Mouse (Mus musculus) cerebellum, adult 2 months (tissue): ENCODE data around the gene Bcor. TPM values are rescaled to one million over a fixed set of nuclear protein-coding genes. Genes with fewer than 3 reads are reported as not detected.

Experiments
- DNase-seq, 2 experiments: peaks; one replicate each; pipeline ENCODE4 v3.0.0; 2021
- H3K27ac ChIP-seq: fragments of 200-500 bp; 2 replicates; pipeline ENCODE4 v1.5.1; 2012; ENCODE audit warnings: low read length, control low read depth, inconsistent platforms; ENCODE audit not compliant: insufficient read depth
- H3K27me3 ChIP-seq: fragments of 200-500 bp; 2 replicates; pipeline ENCODE4 v1.6.1; 2012; ENCODE audit warnings: inconsistent platforms, mild to moderate bottlenecking, low read length, moderate library complexity; ENCODE audit not compliant: control insufficient read depth, insufficient read depth
- H3K4me1 ChIP-seq: fragments of 200-500 bp; 2 replicates; pipeline ENCODE4 v1.6.1; 2011; ENCODE audit warnings: low read length; ENCODE audit not compliant: control insufficient read depth, insufficient read depth
- H3K4me3 ChIP-seq: fragments of 200-500 bp; replicated peaks from 2 replicates; pipeline ENCODE3; 2011; ENCODE audit warnings: mild to moderate bottlenecking, low read depth, low read length, control low read depth; ENCODE audit not compliant: insufficient read depth
- CTCF ChIP-seq: fragments of 200-500 bp; IDR thresholded peaks from 2 replicates; pipeline ENCODE4 v1.5.1; 2011; ENCODE audit warnings: low read depth, mild to moderate bottlenecking, control low read depth, low read length, moderate library complexity, borderline replicate concordance; ENCODE audit not compliant: insufficient read depth
- POLR2A ChIP-seq: fragments of 200-500 bp; IDR thresholded peaks from 2 replicates; pipeline ENCODE4 v1.6.1; 2011; ENCODE audit warnings: low read length, control low read depth, borderline replicate concordance; ENCODE audit not compliant: insufficient read depth
- WGBS: fragments of 180-500 bp; shearing (Covaris S2); methylation state at CpG from one replicate; pipeline ENCODE4 v1.1.7; 2018; 5-methylcytosine and 5-hydroxymethylcytosine counted together
- polyA plus RNA-seq: library from polyadenylated mRNA; depleted of rRNA; stranded (reverse); fragments of >200 nt; gene quantifications from 2 replicates; pipeline ENCODE4 v1.2.3, GENCODE M21; 2012

The Bcor gene
- polyA plus RNA-seq, 1 experiment = 12.9 TPM

GRCm38 (mm10) chrX:12067851-12068510 lies 92.2 kb downstream of the Bcor start:
- WGBS = 76% methylated on average over 18 of the region's 18 CpGs
- DNase-seq = no peak
- Histone ChIP-seq H3K4me1 (peaks cover 19% of the 10 kb centered on the region), H3K27me3 (no peaks in the 10 kb centered on the region), H3K27ac (no peak overlapping the region), H3K4me3 (no peak overlapping the region)
- TF ChIP-seq CTCF (no peak), POLR2A (no peak)

- no peak overlapping the region for H3K4me3 ChIP-seq
- 61% methylated on average over 6 of the region's 6 CpGs for WGBS
- H3K27me3 ChIP-seq = no peaks in the 10 kb centered on the region
- TF ChIP-seq CTCF (no peak), POLR2A (no peak)
- peaks cover 20% of the 10 kb centered on the region for H3K4me1 ChIP-seq
- no peak overlapping the region for H3K27ac ChIP-seq
- no peak for DNase-seq
Observed at GRCm38 (mm10) chrX:12067031-12067430, 93.1 kb downstream of the Bcor start.

GRCm38 (mm10) chrX:12065782-12066181 lies 94.4 kb downstream of the Bcor start:
- no peak overlapping the region for H3K27ac ChIP-seq
- TF ChIP-seq POLR2A (no peak), CTCF (no peak)
- peaks cover 20% of the 10 kb centered on the region for H3K4me1 ChIP-seq
- H3K27me3 ChIP-seq = no peaks in the 10 kb centered on the region
- H3K4me3 ChIP-seq = no peak overlapping the region
- 21% methylated on average over 9 of the region's 9 CpGs for WGBS
- DNase-seq = no peak

GRCm38 (mm10) chrX:12062932-12063260 lies 97.3 kb downstream of the Bcor start:
- Histone ChIP-seq H3K27me3 (no peaks in the 10 kb centered on the region), H3K27ac (no peak overlapping the region), H3K4me3 (no peak overlapping the region), H3K4me1 (peaks cover 25% of the 10 kb centered on the region)
- 84% methylated on average over 6 of the region's 6 CpGs for WGBS
- no peak for TF ChIP-seq CTCF
- no peak for TF ChIP-seq POLR2A
- DNase-seq = no peak

- Histone ChIP-seq H3K4me1 (peaks cover 30% of the 10 kb centered on the region), H3K27ac (no peak overlapping the region), H3K4me3 (no peak overlapping the region), H3K27me3 (no peaks in the 10 kb centered on the region)
- DNase-seq = no peak
- 59% methylated on average over 24 of the region's 24 CpGs for WGBS
- TF ChIP-seq POLR2A = no peak
- no peak for TF ChIP-seq CTCF
Observed at GRCm38 (mm10) chrX:12062121-12062931, 97.8 kb downstream of the Bcor start.

- Histone ChIP-seq H3K27ac (no peak overlapping the region), H3K4me3 (no peak overlapping the region), H3K4me1 (peaks cover 24% of the 10 kb centered on the region), H3K27me3 (no peaks in the 10 kb centered on the region)
- no peak for DNase-seq
- WGBS = 92% methylated on average over 3 of the region's 3 CpGs
- TF ChIP-seq POLR2A (no peak), CTCF (no peak)
Observed at GRCm38 (mm10) chrX:12060848-12061247, 99.3 kb downstream of the Bcor start.

GRCm38 (mm10) chrX:12057210-12057609 lies 102.9 kb downstream of the Bcor start:
- Histone ChIP-seq H3K4me1 (peaks cover 15% of the 10 kb centered on the region), H3K27me3 (no peaks in the 10 kb centered on the region), H3K27ac (peak overlapping the region; percentile 39; the same call in 1 of the 2 replicates), H3K4me3 (no peak overlapping the region)
- TF ChIP-seq CTCF (no peak), POLR2A (no peak)
- 23% methylated on average over 10 of the region's 11 CpGs for WGBS
- DNase-seq = peak; percentile 68 to 77
